Mouse (Mus musculus): ENCODE results near the gene Gm8909. TPM values are rescaled to one million over a fixed set of nuclear protein-coding genes. Genes with fewer than 3 reads are reported as not detected.
"Not testable (repeated sequence)": the region's sequence is repeated elsewhere in the genome, so short reads cannot be mapped to it uniquely, and the experiment has no call there.

The Gm8909 gene
- polyA plus RNA-seq, 1 experiment, result 0.21 TPM

DNA sequence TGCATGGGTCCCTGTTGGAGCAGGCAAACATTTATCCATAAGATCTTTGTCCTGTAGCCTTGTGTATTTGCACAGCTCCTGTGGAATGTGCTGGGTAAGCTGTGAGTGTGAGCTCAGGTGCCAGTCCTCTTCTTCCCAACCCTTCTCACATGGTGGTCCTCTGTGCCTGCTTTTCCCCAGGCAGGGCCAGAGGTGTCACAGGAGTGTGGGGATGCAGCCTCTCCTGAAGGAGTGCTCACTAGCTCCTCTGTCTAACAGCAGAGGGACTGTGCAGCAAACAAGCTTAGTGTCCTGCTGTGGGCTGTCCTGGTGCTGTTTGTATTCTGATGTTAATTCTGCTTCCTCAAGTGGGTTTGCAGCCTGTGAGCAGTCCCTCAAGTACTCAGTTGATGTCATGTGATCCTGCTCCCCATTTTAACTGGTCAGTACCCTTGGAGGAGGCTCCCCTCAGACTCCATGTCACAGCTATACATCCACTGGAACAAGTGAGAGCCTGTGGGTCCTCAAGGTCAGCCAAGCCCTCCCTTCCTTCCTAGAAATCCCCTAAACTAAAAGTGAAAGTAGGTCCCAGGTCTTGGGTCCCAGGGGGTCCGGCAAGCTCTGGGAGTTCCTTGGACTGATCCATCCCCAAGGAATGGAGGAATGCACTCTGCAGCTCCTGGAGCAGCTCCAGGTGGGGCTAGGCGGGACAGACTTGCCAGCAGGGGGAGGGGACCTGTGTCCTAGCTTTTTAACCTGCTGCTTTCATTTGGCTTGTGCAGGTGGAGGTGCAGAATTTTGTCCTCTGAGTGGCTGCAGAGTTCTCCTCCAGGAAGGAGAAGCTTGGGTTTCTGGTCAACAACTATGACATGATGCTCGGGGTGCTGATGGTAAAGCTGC lies 13.8 kb downstream of the Gm8909 start:
- Histone ChIP-seq H3K36me3 (ENCODE audit: control insufficient read depth, insufficient read depth, low read length) (no peaks in the 10 kb centered on the region), H3K4me1 (ENCODE audit: control insufficient read depth, insufficient read depth, low read length) (peaks cover 3% of the 10 kb centered on the region; the same call in 1 of the 2 replicates), H3K27ac (ENCODE audit: control insufficient read depth, insufficient read depth, low read depth, low read length) (no peak overlapping the region), H3K4me3 (ENCODE audit: control insufficient read depth, low read depth, low read length) (no peak overlapping the region), H3K27me3 (ENCODE audit: control insufficient read depth, insufficient read depth, low read length) (peaks cover 3% of the 10 kb centered on the region; the same call in 1 of the 2 replicates)
- TF ChIP-seq POLR2A (IDR thresholded peaks at IDR 0.05; ENCODE audit: control insufficient read depth, low read depth, low read length), result no peak
- TF ChIP-seq CTCF (IDR thresholded peaks at IDR 0.05; ENCODE audit: control insufficient read depth, insufficient read depth, insufficient replicate concordance, low read depth, low read length), result no peak

DNA sequence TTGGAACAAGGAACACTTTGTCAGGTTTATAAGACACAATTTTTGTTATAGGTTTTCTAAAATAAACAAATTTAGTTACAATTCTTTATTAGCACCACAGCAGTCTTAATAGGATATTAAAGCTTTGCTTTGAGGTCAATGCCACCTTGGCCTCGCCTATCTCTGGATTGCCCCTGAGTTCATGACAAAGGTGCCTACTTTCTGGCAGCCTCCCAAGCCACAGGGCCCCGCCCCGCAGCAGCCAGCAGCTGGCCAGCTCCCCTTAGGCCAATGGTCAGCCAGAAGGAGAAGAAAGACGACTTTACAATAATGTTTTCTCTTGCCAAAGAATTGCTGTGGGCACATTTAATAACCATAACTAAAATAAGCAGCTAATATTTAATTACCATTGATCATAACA lies 17.1 kb downstream of the Gm8909 start:
- H3K4me3 ChIP-seq (ENCODE audit: control insufficient read depth, low read depth, low read length); H3K27ac ChIP-seq (ENCODE audit: control insufficient read depth, insufficient read depth, low read depth, low read length); H3K27me3 ChIP-seq (ENCODE audit: control insufficient read depth, insufficient read depth, low read length); H3K36me3 ChIP-seq (ENCODE audit: control insufficient read depth, insufficient read depth, low read length); H3K4me1 ChIP-seq (ENCODE audit: control insufficient read depth, insufficient read depth, low read length): not testable (repeated sequence)

DNA sequence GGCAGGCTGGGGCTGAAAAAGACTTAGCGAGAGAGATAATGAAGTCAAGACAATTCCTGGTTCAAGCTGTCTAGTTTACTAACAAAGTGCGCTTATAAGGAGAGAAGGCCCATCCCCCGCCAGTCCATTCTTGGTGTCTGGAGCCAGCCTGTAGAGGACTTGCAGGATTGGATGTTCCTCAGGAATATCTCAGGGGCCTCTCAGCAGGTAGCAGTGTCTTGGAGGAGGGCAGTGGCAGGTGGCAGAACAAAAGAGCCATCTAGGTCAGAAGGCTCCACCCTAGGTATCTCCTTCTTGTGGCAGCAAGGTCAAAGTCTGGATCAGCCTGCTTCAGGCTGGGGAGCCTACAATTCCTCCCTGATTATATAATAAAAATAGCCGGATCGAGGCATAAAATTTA lies 19.9 kb downstream of the Gm8909 start:
- not testable (repeated sequence) for H3K4me3 ChIP-seq (ENCODE audit: control insufficient read depth, low read depth, low read length); H3K27me3 ChIP-seq (ENCODE audit: control insufficient read depth, insufficient read depth, low read length); H3K27ac ChIP-seq (ENCODE audit: control insufficient read depth, insufficient read depth, low read depth, low read length); H3K4me1 ChIP-seq (ENCODE audit: control insufficient read depth, insufficient read depth, low read length); H3K36me3 ChIP-seq (ENCODE audit: control insufficient read depth, insufficient read depth, low read length)

DNA sequence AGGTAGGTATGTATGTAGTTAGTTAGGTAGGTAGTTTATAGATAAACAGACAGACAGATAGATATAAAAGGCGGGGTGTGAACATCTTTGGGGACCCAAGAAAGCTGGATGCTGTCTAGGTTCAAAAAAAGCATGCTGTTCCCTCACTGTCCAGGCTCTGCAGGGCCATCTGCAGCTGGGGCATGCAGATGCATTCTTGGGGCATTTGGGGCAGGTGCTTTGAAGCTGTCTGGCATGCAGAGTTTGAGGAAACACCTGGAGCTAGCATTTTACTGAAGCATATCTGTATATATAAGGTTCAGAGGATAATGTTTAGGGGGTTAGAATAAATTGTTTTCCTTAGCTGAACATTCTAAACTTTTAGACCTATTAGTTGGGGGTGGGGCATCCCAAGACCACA lies 21.4 kb downstream of the Gm8909 start:
- not testable (repeated sequence) for H3K4me3 ChIP-seq (ENCODE audit: control insufficient read depth, low read depth, low read length); H3K27ac ChIP-seq (ENCODE audit: control insufficient read depth, insufficient read depth, low read depth, low read length); H3K36me3 ChIP-seq (ENCODE audit: control insufficient read depth, insufficient read depth, low read length); H3K27me3 ChIP-seq (ENCODE audit: control insufficient read depth, insufficient read depth, low read length); H3K4me1 ChIP-seq (ENCODE audit: control insufficient read depth, insufficient read depth, low read length)

DNA sequence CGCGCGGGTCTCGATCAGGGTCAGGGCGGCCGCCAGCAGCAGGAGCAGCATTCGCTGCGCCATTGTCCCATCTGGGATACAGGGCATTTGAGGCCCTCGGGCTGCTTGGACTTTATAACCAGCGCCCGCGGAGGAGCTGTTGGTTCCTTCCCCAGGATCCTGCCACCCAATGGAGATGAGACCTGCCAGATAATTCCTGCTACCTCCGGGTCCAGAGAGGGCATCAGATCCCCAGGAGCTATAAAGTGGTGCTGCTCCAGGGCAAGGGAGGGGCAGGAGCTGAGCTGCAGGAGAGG lies 22.5 kb downstream of the Gm8909 start:
- not testable (repeated sequence) for H3K4me3 ChIP-seq (ENCODE audit: control insufficient read depth, low read depth, low read length); H3K4me1 ChIP-seq (ENCODE audit: control insufficient read depth, insufficient read depth, low read length); H3K27ac ChIP-seq (ENCODE audit: control insufficient read depth, insufficient read depth, low read depth, low read length); H3K36me3 ChIP-seq (ENCODE audit: control insufficient read depth, insufficient read depth, low read length); H3K27me3 ChIP-seq (ENCODE audit: control insufficient read depth, insufficient read depth, low read length)

DNA sequence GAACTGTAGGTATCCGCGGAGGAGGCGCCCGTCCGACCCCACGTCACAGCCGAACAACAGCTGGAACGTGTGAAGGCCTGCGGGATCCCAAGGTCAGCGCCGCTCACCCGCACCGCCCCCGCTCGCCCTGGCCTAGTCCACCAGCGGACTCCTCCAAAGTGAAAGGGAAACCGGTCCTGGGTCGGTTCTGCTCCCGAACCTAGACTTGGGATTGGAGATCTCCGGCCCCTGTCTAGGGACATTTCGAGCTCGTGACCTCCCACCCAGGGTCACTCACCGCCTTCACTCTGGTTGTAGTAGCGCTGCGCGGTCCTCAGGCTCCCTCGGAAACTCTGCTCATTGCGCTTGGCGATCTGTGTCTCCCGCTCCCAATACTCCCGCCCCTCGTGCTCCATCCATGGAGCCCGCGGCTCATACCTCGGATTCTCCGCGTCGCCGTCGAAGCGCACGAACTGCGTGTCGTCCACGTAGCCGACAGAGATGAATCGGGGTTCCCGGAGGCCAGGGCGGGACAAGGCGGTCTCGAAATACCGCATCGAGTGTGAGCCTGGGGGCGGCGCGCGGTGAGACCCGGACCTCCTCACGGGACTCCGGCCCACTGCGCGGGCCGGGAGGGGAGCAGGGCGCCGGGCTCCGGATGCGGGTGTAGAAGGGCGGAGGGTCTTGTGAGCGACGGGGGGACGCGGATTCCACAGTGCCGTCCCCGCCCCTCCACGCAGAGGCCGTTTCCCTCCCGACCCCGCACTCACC lies 23.1 kb downstream of the Gm8909 start:
- Histone ChIP-seq H3K4me3 (ENCODE audit: control insufficient read depth, low read depth, low read length) (peak overlapping the region; percentile 58), H3K27me3 (ENCODE audit: control insufficient read depth, insufficient read depth, low read length) (no peaks in the 10 kb centered on the region), H3K36me3 (ENCODE audit: control insufficient read depth, insufficient read depth, low read length) (no peaks in the 10 kb centered on the region), H3K4me1 (ENCODE audit: control insufficient read depth, insufficient read depth, low read length) (peaks cover 5% of the 10 kb centered on the region; the same call in 1 of the 2 replicates), H3K27ac (ENCODE audit: control insufficient read depth, insufficient read depth, low read depth, low read length) (no peak overlapping the region)
- no peak for TF ChIP-seq CTCF (IDR thresholded peaks at IDR 0.05; ENCODE audit: control insufficient read depth, insufficient read depth, insufficient replicate concordance, low read depth, low read length)
- TF ChIP-seq POLR2A (IDR thresholded peaks at IDR 0.05; ENCODE audit: control insufficient read depth, low read depth, low read length), result no peak

DNA sequence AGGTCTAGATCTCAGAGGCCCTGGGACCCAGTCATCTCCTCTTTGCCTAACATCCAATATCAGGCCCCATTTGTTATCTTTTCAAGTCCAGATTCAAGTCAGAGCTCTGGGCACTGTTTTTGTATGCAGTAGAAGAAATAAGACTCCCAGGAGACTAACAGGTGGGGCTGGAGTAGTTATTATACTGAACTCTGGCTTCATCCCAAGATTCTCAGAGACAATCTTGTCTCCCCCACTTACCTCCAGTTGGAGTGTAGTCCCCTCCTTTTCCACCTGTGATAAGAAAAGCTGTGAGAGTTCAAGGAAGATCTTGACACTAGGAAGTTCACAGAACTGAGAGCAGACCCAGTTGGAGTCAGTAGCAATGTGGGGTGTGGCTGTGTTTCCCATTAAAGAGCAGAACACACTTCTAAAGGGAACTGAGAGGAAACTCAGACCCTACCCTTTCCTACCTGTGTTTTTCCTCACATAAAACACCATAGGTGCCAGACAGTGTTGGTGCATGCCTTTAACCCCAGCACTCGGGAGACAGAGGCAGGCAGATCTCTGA lies 32.0 kb downstream of the Gm8909 start:
- H3K4me3 ChIP-seq (ENCODE audit: control insufficient read depth, low read depth, low read length); H3K4me1 ChIP-seq (ENCODE audit: control insufficient read depth, insufficient read depth, low read length); H3K36me3 ChIP-seq (ENCODE audit: control insufficient read depth, insufficient read depth, low read length); H3K27me3 ChIP-seq (ENCODE audit: control insufficient read depth, insufficient read depth, low read length); H3K27ac ChIP-seq (ENCODE audit: control insufficient read depth, insufficient read depth, low read depth, low read length): not testable (repeated sequence)

DNA sequence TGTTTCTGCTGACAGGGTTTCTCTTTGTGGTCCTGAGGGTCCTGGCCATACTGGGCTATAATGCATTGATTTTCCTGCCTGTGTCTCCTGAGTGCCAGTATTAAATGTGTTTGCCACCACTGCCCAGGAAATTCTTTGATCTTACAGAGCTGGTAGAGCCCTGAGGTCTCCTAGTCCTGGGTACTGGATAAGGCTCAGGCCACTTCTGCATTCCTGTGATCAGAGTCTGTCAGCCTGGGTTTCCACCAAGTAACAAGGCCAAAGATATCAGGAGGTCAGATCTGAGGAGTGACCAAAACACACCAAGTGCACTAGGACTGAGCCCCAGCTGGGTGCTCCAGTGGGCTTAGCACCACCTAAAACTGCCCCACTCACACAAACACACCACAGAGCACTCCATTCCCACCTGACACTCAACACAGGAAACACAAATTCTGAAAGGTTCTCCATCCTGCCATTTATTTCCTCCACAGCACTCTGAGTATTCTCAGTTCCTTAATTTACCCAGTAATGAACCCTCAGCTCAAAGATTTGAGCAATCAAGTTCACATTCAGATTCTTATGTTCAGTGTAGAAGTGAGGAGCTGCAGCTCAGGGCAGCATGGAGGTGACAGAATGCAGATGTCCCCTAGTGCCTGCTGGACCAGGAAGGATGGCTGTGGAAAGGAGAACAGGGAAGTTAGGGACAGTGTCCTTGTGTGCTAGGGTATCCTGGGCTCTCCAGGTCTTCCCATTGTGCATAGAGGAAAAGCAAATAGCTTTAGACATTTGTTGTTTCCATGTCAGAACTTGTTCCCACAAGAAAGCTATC lies 32.7 kb downstream of the Gm8909 start:
- H3K27me3 ChIP-seq (ENCODE audit: control insufficient read depth, insufficient read depth, low read length); H3K4me1 ChIP-seq (ENCODE audit: control insufficient read depth, insufficient read depth, low read length); H3K27ac ChIP-seq (ENCODE audit: control insufficient read depth, insufficient read depth, low read depth, low read length): not testable (repeated sequence)

More for the DNA sequence above, 32.7 kb downstream of the Gm8909 start:
- H3K36me3 ChIP-seq (ENCODE audit: control insufficient read depth, insufficient read depth, low read length); H3K4me3 ChIP-seq (ENCODE audit: control insufficient read depth, low read depth, low read length): not testable (repeated sequence)
